Mouse (Mus musculus) C2C12 (cell line): Measurements from ENCODE around the gene Cpm. TPM values are rescaled to one million over a fixed set of nuclear protein-coding genes. Genes with fewer than 3 reads are reported as not detected.

ENCODE experiments used
- H3K27me3 ChIP-seq: one replicate; pipeline ENCODE4 v1.6.1; 2011; ENCODE audit not compliant: control insufficient read depth, insufficient read depth, insufficient read length
- H3K36me3 ChIP-seq: one replicate; pipeline ENCODE4 v1.6.1; 2011; ENCODE audit not compliant: control insufficient read depth, insufficient read depth
- H3K4me3 ChIP-seq: one replicate; pipeline ENCODE4 v1.5.1; 2011; ENCODE audit warnings: mild to moderate bottlenecking, control low read depth; ENCODE audit not compliant: poor library complexity, insufficient read depth, severe bottlenecking
- H3K79me2 ChIP-seq: one replicate; pipeline ENCODE4 v1.6.1; 2011; ENCODE audit not compliant: control insufficient read depth, insufficient read depth
- H3K79me3 ChIP-seq: one replicate; pipeline ENCODE4 v1.6.1; 2011; ENCODE audit warnings: low read depth, control low read depth
- H3ac ChIP-seq: one replicate; pipeline ENCODE3; 2011; ENCODE audit warnings: low read depth; ENCODE audit not compliant: control insufficient read depth, insufficient read length
- CEBPB ChIP-seq: IDR thresholded peaks from one replicate; pipeline ENCODE4 v1.6.1; 2011; ENCODE audit warnings: low read depth, mild to moderate bottlenecking, control low read depth, moderate library complexity
- CTCF ChIP-seq: IDR thresholded peaks from one replicate; pipeline ENCODE4 v1.5.1; 2011; ENCODE audit not compliant: control insufficient read depth, insufficient read depth, insufficient read length
- FOSL1 ChIP-seq: IDR thresholded peaks from one replicate; pipeline ENCODE4 v1.8.0; 2011; ENCODE audit warnings: mild to moderate bottlenecking, low read length; ENCODE audit not compliant: poor library complexity, insufficient read depth, severe bottlenecking
- MAX ChIP-seq: IDR thresholded peaks from one replicate; pipeline ENCODE4 v1.6.1; 2011; ENCODE audit warnings: mild to moderate bottlenecking, control low read depth
- MYOD1 ChIP-seq: IDR thresholded peaks from one replicate; pipeline ENCODE4 v1.6.1; 2011; ENCODE audit warnings: low read depth; ENCODE audit not compliant: control insufficient read depth, insufficient read length
- MYOG ChIP-seq: IDR thresholded peaks from one replicate; pipeline ENCODE4 v1.6.1; 2011; ENCODE audit not compliant: control insufficient read depth, insufficient read length; ENCODE audit errors: extremely low read depth
- USF1 ChIP-seq: IDR thresholded peaks from one replicate; pipeline ENCODE4 v1.6.1; 2011; ENCODE audit warnings: low read depth, mild to moderate bottlenecking, control low read depth, moderate library complexity
- polyA plus RNA-seq: library from polyadenylated mRNA; unstranded; fragments of >200 nt; fragmentation: generic; extraction: Trizol; gene quantifications from one replicate; pipeline ENCODE4 v1.2.1, GENCODE M21; 2012; ENCODE audit warnings: missing spikeins

Gene Cpm
- polyA plus RNA-seq, 1 experiment: 0.06 TPM

- TF ChIP-seq MYOG: no peak
- no peak for TF ChIP-seq MYOD1
- TF ChIP-seq USF1: no peak
- TF ChIP-seq CEBPB: no peak
- TF ChIP-seq MAX: no peak
- TF ChIP-seq FOSL1: no peak
- no peak for TF ChIP-seq CTCF
- Histone ChIP-seq H3K36me3 (no peaks in the 10 kb centered on the region), H3K79me3 (no peaks in the 10 kb centered on the region), H3K79me2 (no peaks in the 10 kb centered on the region), H3K4me3 (no peak overlapping the region), H3K27me3 (peaks cover 5% of the 10 kb centered on the region), H3ac (no peak overlapping the region)
Measured at GRCm38 (mm10) chr10:117620934-117621501, 8.3 kb upstream of the Cpm start.

GRCm38 (mm10) chr10:117621616-117622533 lies 7.4 kb upstream of the Cpm start:
- Histone ChIP-seq H3K36me3 (no peaks in the 10 kb centered on the region), H3K27me3 (peaks cover 5% of the 10 kb centered on the region), H3K79me3 (no peaks in the 10 kb centered on the region), H3K4me3 (no peak overlapping the region), H3K79me2 (no peaks in the 10 kb centered on the region), H3ac (no peak overlapping the region)
- TF ChIP-seq CTCF (no peak), FOSL1 (no peak), MYOG (no peak), CEBPB (no peak), MAX (no peak), USF1 (no peak), MYOD1 (no peak)

- no peak for TF ChIP-seq CEBPB
- TF ChIP-seq MAX: no peak
- no peak for TF ChIP-seq FOSL1
- no peak for TF ChIP-seq USF1
- TF ChIP-seq CTCF: no peak
- H3ac ChIP-seq: no peak overlapping the region
Measured at GRCm38 (mm10) chr10:117623358-117623757, 5.9 kb upstream of the Cpm start.

GRCm38 (mm10) chr10:117624222-117624621 lies 5.1 kb upstream of the Cpm start:
- peaks cover 12% of the 10 kb centered on the region for H3K27me3 ChIP-seq
- no peak overlapping the region for H3K4me3 ChIP-seq
- no peak overlapping the region for H3ac ChIP-seq
- no peaks in the 10 kb centered on the region for H3K79me2 ChIP-seq
- H3K79me3 ChIP-seq: no peaks in the 10 kb centered on the region
- no peaks in the 10 kb centered on the region for H3K36me3 ChIP-seq
- TF ChIP-seq MAX (no peak), CTCF (no peak), MYOD1 (no peak), CEBPB (no peak), USF1 (no peak), MYOG (no peak), FOSL1 (no peak)

More at GRCm38 (mm10) chr10:117623358-117623757, 5.9 kb upstream of the Cpm start:
- Histone ChIP-seq H3K36me3 (no peaks in the 10 kb centered on the region), H3K79me3 (no peaks in the 10 kb centered on the region), H3K4me3 (no peak overlapping the region), H3K79me2 (no peaks in the 10 kb centered on the region), H3K27me3 (peaks cover 8% of the 10 kb centered on the region)

- no peak for TF ChIP-seq USF1
- TF ChIP-seq CTCF: no peak
- TF ChIP-seq FOSL1: no peak
- no peak for TF ChIP-seq MAX
- TF ChIP-seq MYOD1: no peak
- TF ChIP-seq MYOG: no peak
- TF ChIP-seq CEBPB: no peak
- no peaks in the 10 kb centered on the region for H3K36me3 ChIP-seq
Measured at GRCm38 (mm10) chr10:117624655-117625497, 4.4 kb upstream of the Cpm start.

More at GRCm38 (mm10) chr10:117624655-117625497, 4.4 kb upstream of the Cpm start:
- H3K79me3 ChIP-seq: no peaks in the 10 kb centered on the region
- no peaks in the 10 kb centered on the region for H3K79me2 ChIP-seq
- H3K4me3 ChIP-seq: no peak overlapping the region
- no peak overlapping the region for H3ac ChIP-seq
- peaks cover 15% of the 10 kb centered on the region for H3K27me3 ChIP-seq
